Mouse (Mus musculus): ENCODE results near the gene Zbtb9. TPM values are rescaled to one million over a fixed set of nuclear protein-coding genes. Genes with fewer than 3 reads are reported as not detected.

Zbtb9 gene
- polyA plus RNA-seq, 1 experiment from 2014 or later: 20.6 TPM

- Histone ChIP-seq H3K4me1 (peaks cover 10% of the 10 kb centered on the region), H3K9me3 (replicated peaks) (no peaks in the 10 kb centered on the region), H3K27me3 (ENCODE audit: low read depth, poor library complexity, severe bottlenecking) (no peaks in the 10 kb centered on the region), H3K27ac (no peak overlapping the region), H3K4me3 (no peak overlapping the region), H3K36me3 (no peaks in the 10 kb centered on the region)
- 86% methylated on average over 6 of the region's 6 CpGs for WGBS
- DNase-seq (ENCODE audit: low spot score): no peak
Observed at GRCm38 (mm10) chr17:26995006-26995405, 22.0 kb downstream of the Zbtb9 start.

DNA sequence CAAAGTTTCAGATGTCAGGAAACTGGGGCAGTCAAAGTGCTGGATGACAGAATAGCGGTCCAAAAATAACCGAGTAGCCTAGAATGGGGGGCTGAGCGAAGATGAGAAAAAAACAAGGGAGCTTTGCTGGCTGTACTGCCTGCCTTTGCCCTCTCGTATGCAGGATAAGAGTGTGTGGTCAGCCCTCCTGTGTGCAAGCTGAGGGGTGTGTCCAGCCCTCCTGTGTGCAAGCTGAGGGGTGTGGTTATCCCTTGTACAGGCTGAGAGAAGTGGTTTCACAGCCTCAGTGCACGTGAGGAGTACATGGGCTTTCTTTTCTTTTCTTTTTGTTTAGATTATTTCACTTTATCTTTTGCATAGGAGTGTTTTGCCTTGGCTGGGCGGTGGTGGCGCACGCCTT is 22.6 kb downstream of the Zbtb9 start:
- Histone ChIP-seq H3K27ac (no peak overlapping the region), H3K27me3 (ENCODE audit: low read depth, poor library complexity, severe bottlenecking) (no peaks in the 10 kb centered on the region), H3K9me3 (replicated peaks) (no peaks in the 10 kb centered on the region), H3K36me3 (no peaks in the 10 kb centered on the region), H3K4me1 (peaks cover 10% of the 10 kb centered on the region), H3K4me3 (no peak overlapping the region)
- no peak for DNase-seq (ENCODE audit: low spot score)
- 80% methylated on average over 8 of the region's 8 CpGs for WGBS

- 84% methylated on average over 4 of the region's 4 CpGs for WGBS
- Histone ChIP-seq H3K4me1 (peaks cover 10% of the 10 kb centered on the region), H3K36me3 (no peaks in the 10 kb centered on the region), H3K27ac (no peak overlapping the region), H3K9me3 (replicated peaks) (no peaks in the 10 kb centered on the region), H3K4me3 (no peak overlapping the region), H3K27me3 (ENCODE audit: low read depth, poor library complexity, severe bottlenecking) (no peaks in the 10 kb centered on the region)
- no peak for DNase-seq (ENCODE audit: low spot score)
Observed at GRCm38 (mm10) chr17:26997661-26998060, 24.7 kb downstream of the Zbtb9 start.

DNA sequence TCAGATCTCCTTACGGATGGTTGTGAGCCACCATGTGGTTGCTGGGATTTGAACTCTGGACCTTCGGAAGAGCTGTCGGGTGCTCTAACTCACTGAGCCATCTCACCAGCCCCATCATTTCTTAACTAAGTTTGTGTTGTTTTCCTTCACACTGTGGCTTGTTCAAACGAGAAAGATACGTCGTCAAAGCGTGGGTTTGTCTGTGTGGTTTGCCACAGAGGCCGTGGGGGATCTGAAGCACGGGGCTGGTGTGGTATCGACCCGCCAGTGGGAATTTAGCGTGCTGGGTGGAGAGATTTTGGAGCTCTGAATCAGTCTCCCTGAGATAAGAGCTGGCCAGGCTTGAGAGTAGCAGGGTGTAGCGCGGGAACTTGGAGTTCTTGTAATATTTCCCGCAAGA is 25.3 kb downstream of the Zbtb9 start:
- Histone ChIP-seq H3K4me3 (no peak overlapping the region), H3K27me3 (ENCODE audit: low read depth, poor library complexity, severe bottlenecking) (no peaks in the 10 kb centered on the region), H3K27ac (no peak overlapping the region), H3K9me3 (replicated peaks) (no peaks in the 10 kb centered on the region), H3K36me3 (no peaks in the 10 kb centered on the region), H3K4me1 (peaks cover 10% of the 10 kb centered on the region)
- DNase-seq (ENCODE audit: low spot score): no peak
- 91% methylated on average over 15 of the region's 15 CpGs for WGBS

DNA sequence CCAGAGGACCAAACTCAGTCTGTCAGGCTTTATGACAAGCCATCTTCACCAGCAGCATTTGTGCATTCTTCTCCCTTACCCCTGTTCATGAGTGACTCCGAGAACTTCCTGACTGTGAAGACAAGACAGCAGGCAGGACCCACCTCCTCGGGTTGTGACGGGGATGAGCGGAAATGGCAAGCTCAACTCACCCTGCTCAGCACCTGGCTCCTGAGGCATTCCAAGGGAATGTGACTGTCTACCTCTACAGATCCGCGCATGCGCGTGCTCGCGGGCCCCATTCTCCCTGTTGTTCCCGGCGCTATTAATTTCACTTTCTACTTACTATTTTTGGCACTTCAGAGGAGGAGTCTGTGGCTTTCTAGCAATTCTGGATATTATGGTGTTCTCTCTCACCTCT is 27.0 kb downstream of the Zbtb9 start:
- WGBS: 77% methylated on average over 12 of the region's 12 CpGs

DNA sequence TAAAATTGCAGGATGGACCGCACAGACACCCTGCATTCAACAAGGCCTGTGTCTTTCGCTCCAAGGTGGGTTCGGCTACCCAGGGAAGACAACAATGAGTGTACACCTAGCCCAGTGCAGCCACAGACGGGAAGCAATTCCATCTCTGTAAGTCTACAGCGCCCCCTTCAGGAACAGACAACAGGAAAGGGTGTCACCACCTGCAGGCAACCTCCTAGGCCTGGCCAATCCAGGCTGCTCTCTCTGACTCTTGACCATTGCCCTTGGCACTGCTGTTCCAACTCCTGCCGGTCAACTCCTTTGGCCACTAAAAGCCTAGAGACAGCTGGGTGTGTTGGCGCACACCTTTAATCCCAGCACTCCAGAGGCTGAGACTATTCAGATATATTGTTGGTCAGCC is 28.2 kb downstream of the Zbtb9 start:
- DNase-seq (ENCODE audit: low spot score): no peak
- Histone ChIP-seq H3K27me3 (ENCODE audit: low read depth, poor library complexity, severe bottlenecking) (peaks cover 13% of the 10 kb centered on the region), H3K9me3 (replicated peaks) (no peaks in the 10 kb centered on the region), H3K36me3 (no peaks in the 10 kb centered on the region), H3K4me1 (peaks cover 14% of the 10 kb centered on the region), H3K4me3 (no peak overlapping the region), H3K27ac (no peak overlapping the region)
- 76% methylated on average over 7 of the region's 7 CpGs for WGBS

More for the DNA sequence above, 27.0 kb downstream of the Zbtb9 start:
- H3K9me3 ChIP-seq (replicated peaks): no peaks in the 10 kb centered on the region
- peaks cover 7% of the 10 kb centered on the region for H3K27me3 ChIP-seq (ENCODE audit: low read depth, poor library complexity, severe bottlenecking)
- H3K27ac ChIP-seq: no peak overlapping the region
- H3K36me3 ChIP-seq: no peaks in the 10 kb centered on the region
- no peak for DNase-seq (ENCODE audit: low spot score)
- H3K4me1 ChIP-seq: peaks cover 14% of the 10 kb centered on the region
- no peak overlapping the region for H3K4me3 ChIP-seq

- 47% methylated on average over 6 of the region's 6 CpGs for WGBS
- peak; percentile 48 for DNase-seq (ENCODE audit: low spot score)
Observed at GRCm38 (mm10) chr17:27001889-27002288, 28.9 kb downstream of the Zbtb9 start.

GRCm38 (mm10) chr17:27004431-27004830 is 31.5 kb downstream of the Zbtb9 start:
- peaks cover 13% of the 10 kb centered on the region for H3K27me3 ChIP-seq (ENCODE audit: low read depth, poor library complexity, severe bottlenecking)
- no peak overlapping the region for H3K4me3 ChIP-seq
- peak; percentile 82 for DNase-seq (ENCODE audit: low spot score)
- 26% methylated on average over 9 of the region's 9 CpGs for WGBS
- H3K9me3 ChIP-seq (replicated peaks): no peaks in the 10 kb centered on the region
- H3K36me3 ChIP-seq: no peaks in the 10 kb centered on the region
- no peak overlapping the region for H3K27ac ChIP-seq
- H3K4me1 ChIP-seq: peaks cover 10% of the 10 kb centered on the region

More at GRCm38 (mm10) chr17:27001889-27002288, 28.9 kb downstream of the Zbtb9 start:
- Histone ChIP-seq H3K36me3 (no peaks in the 10 kb centered on the region), H3K4me3 (no peak overlapping the region), H3K27me3 (ENCODE audit: low read depth, poor library complexity, severe bottlenecking) (peaks cover 13% of the 10 kb centered on the region), H3K9me3 (replicated peaks) (no peaks in the 10 kb centered on the region), H3K27ac (no peak overlapping the region), H3K4me1 (peaks cover 10% of the 10 kb centered on the region)

DNA sequence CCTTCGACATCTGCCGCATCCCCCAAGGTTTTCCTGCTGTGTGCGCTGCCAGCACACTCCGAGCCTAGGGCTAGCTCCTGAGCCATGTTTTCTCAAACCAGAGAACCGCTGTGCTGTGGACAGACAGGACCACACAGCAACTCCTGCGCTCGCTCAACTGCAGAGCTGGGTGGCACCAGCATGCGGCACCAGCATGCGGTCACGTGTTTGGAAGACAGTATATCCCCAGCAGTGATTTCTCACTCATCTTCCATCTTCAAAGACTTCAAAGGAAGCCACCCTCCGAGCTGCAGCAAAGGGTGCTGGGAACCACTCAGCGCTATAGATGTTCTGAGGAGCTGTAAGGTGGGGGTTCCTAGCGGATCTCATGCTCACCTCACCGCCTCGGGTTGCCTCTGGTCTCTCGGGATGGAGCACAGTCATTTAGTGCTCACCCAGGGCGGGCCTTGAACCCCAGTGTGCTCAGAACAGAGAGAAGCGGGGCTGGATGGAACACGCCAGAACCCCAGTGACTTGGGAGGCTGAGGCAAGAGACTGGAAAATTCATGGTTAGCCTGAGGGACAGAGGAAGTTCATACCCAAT is 32.0 kb downstream of the Zbtb9 start:
- Histone ChIP-seq H3K9me3 (replicated peaks) (no peaks in the 10 kb centered on the region), H3K27ac (no peak overlapping the region), H3K4me1 (peaks cover 14% of the 10 kb centered on the region), H3K36me3 (no peaks in the 10 kb centered on the region), H3K4me3 (no peak overlapping the region), H3K27me3 (ENCODE audit: low read depth, poor library complexity, severe bottlenecking) (peaks cover 13% of the 10 kb centered on the region)
- WGBS: 29% methylated on average over 19 of the region's 19 CpGs
- peak; percentile 31 for DNase-seq (ENCODE audit: low spot score)

DNA sequence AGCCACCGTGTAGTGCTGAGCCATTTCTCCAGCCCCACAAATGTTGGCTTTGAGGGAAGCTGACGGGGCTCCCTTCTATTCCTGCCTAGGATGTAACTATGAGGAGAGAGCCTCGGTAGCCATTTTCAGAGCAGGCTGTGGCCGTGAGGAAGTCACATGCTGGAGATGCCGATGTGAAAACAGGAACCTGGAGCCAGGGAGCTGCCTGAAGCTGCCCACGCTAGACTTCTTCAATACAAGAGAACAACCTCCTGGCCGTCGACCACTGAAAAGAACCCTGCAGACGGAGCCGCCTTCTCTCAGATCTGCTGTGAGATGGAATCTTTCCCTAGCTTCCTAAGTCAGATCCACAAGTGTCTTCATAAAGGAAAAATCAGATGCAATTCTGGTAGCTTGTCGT is 32.7 kb downstream of the Zbtb9 start:
- H3K4me3 ChIP-seq: no peak overlapping the region
- no peak overlapping the region for H3K27ac ChIP-seq
- H3K4me1 ChIP-seq: peaks cover 15% of the 10 kb centered on the region
- peaks cover 13% of the 10 kb centered on the region for H3K27me3 ChIP-seq (ENCODE audit: low read depth, poor library complexity, severe bottlenecking)
- 64% methylated on average over 11 of the region's 11 CpGs for WGBS
- peak; percentile 27 for DNase-seq (ENCODE audit: low spot score)
- no peaks in the 10 kb centered on the region for H3K9me3 ChIP-seq (replicated peaks)
- H3K36me3 ChIP-seq: no peaks in the 10 kb centered on the region

DNA sequence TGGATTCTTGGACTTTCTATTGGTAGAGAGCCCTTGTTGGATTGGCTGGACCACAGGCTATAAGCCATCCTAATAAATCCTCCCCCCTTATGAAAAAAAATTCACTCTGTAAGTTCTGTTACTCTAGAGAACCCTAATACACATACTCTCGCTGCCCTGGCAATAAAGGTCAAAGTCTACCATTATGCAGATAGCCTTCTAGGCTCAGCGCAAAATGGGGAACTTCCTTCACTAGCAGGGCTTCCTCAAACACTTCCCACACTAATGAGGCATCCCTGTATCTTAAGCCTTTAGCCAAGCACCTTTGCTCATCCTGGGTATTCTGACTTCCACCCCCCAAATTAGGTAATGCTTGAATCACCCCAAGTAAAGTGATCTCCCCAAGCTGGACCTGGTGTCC is 35.3 kb downstream of the Zbtb9 start:
- Histone ChIP-seq H3K4me1 (peaks cover 29% of the 10 kb centered on the region), H3K9me3 (replicated peaks) (no peaks in the 10 kb centered on the region), H3K4me3 (no peak overlapping the region), H3K27ac (no peak overlapping the region), H3K36me3 (no peaks in the 10 kb centered on the region), H3K27me3 (ENCODE audit: low read depth, poor library complexity, severe bottlenecking) (peaks cover 13% of the 10 kb centered on the region)
- DNase-seq (ENCODE audit: low spot score): no peak
- WGBS: 82% methylated on average over 2 of the region's 2 CpGs

GRCm38 (mm10) chr17:27011167-27011566 is 38.2 kb downstream of the Zbtb9 start:
- H3K9me3 ChIP-seq (replicated peaks): no peaks in the 10 kb centered on the region
- H3K27ac ChIP-seq: no peak overlapping the region
- WGBS: 92% methylated on average over 10 of the region's 10 CpGs
- H3K27me3 ChIP-seq (ENCODE audit: low read depth, poor library complexity, severe bottlenecking): no peaks in the 10 kb centered on the region
- DNase-seq (ENCODE audit: low spot score): no peak
- H3K36me3 ChIP-seq: no peaks in the 10 kb centered on the region
- H3K4me1 ChIP-seq: peaks cover 22% of the 10 kb centered on the region
- no peak overlapping the region for H3K4me3 ChIP-seq

DNA sequence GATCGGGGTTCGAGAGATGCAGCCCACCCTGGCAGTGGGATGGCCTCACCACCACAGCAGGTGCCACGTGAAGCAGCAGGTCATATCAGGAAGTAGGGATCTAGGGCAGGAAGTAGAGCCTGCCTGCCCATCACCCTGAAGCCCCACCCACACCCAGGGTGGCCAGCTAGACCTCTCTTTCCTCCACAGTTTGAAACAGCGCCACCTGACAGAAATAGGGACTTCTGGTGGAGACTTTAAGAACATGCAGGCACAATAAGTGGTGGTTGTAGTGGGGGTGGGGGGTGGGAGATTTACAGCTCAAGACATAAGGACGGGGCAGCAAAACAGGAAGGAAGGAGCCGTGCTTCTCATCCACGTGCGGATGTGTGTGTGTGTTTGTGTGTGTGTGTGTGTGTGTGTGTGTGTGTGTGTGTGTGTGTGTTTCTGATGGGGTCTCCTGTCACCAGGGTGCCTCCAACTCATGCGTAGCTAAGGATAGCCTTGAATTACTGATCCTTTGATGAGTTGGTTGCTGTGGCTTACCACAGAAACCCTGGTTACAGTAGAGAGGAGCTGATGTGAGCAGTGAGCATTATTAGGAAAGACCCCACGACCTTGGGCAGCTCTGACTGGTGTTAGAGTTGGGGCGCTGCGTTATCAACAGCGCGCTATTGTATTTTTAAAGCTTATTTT is 39.2 kb downstream of the Zbtb9 start:
- H3K4me1 ChIP-seq: peaks cover 22% of the 10 kb centered on the region
- peak; percentile 30 for DNase-seq (ENCODE audit: low spot score)
- no peaks in the 10 kb centered on the region for H3K36me3 ChIP-seq
- H3K9me3 ChIP-seq (replicated peaks): no peaks in the 10 kb centered on the region
- peak overlapping the region; percentile 46; the same call in 1 of the 2 replicates for H3K27ac ChIP-seq
- 60% methylated on average over 14 of the region's 14 CpGs for WGBS
- peak overlapping the region; percentile 3; the same call in 1 of the 2 replicates for H3K4me3 ChIP-seq
- no peaks in the 10 kb centered on the region for H3K27me3 ChIP-seq (ENCODE audit: low read depth, poor library complexity, severe bottlenecking)
